Mouse (Mus musculus) liver, embryonic 13.5 days (tissue): Measurements from ENCODE around the gene Pan3. TPM values are rescaled to one million over a fixed set of nuclear protein-coding genes. Genes with fewer than 3 reads are reported as not detected.
"Not testable (repeated sequence)": the region's sequence is repeated elsewhere in the genome, so short reads cannot be mapped to it uniquely, and the experiment has no call there.

Experiments
- ATAC-seq: fragments of 200-750 bp; cut with Nextera tagmentation; 2 replicates; pipeline ENCODE4 v1.8.0; 2017; ENCODE audit warnings: low read depth, mild to moderate bottlenecking, moderate number of reproducible peaks, moderate library complexity
- DNase-seq: peaks from one replicate; pipeline ENCODE4 v3.0.0; 2022
- H3K27ac ChIP-seq: fragments of 300-500 bp; sonication (generic); 2 replicates; pipeline ENCODE4 v1.5.1; 2015; ENCODE audit warnings: moderate library complexity, mild to moderate bottlenecking, inconsistent platforms
- H3K27me3 ChIP-seq: fragments of 300-500 bp; sonication (generic); 2 replicates; pipeline ENCODE4 v1.6.1; 2015; ENCODE audit warnings: mild to moderate bottlenecking, inconsistent platforms
- H3K36me3 ChIP-seq: fragments of 300-500 bp; sonication (generic); 2 replicates; pipeline ENCODE4 v1.6.1; 2015; ENCODE audit warnings: mild to moderate bottlenecking, inconsistent platforms
- H3K4me1 ChIP-seq: fragments of 300-500 bp; sonication (generic); replicated peaks from 2 replicates; pipeline ENCODE4 v1.6.1; 2015; ENCODE audit warnings: inconsistent platforms
- H3K4me2 ChIP-seq: fragments of 300-500 bp; sonication (generic); 2 replicates; pipeline ENCODE4 v1.6.1; 2015; ENCODE audit warnings: inconsistent platforms, mild to moderate bottlenecking, moderate library complexity
- H3K4me3 ChIP-seq: fragments of 300-500 bp; sonication (generic); replicated peaks from 2 replicates; pipeline ENCODE4 v1.5.1; 2015; ENCODE audit warnings: mild to moderate bottlenecking, inconsistent platforms
- H3K9ac ChIP-seq: fragments of 300-500 bp; sonication (generic); 2 replicates; pipeline ENCODE4 v1.6.1; 2015; ENCODE audit warnings: mild to moderate bottlenecking, inconsistent platforms
- H3K9me3 ChIP-seq: fragments of 300-500 bp; sonication (generic); replicated peaks from 2 replicates; pipeline ENCODE4 v1.6.1; 2016; ENCODE audit warnings: inconsistent platforms
- WGBS: fragments of 180-500 bp; shearing (Covaris S2); methylation state at CpG from one replicate; pipeline ENCODE4 v1.1.7; 2015; ENCODE audit not compliant: insufficient replicate concordance; 5-methylcytosine and 5-hydroxymethylcytosine counted together
- polyA plus RNA-seq: library from polyadenylated mRNA; unstranded; fragments of >200 nt; fragmentation: Nextera tagmentation; extraction: Ambion mirVana; gene quantifications from 2 replicates; pipeline ENCODE4 v1.2.1, GENCODE M21; 2015

Pan3 gene
- polyA plus RNA-seq, 1 experiment from 2014 or later: 39.3 TPM

DNA sequence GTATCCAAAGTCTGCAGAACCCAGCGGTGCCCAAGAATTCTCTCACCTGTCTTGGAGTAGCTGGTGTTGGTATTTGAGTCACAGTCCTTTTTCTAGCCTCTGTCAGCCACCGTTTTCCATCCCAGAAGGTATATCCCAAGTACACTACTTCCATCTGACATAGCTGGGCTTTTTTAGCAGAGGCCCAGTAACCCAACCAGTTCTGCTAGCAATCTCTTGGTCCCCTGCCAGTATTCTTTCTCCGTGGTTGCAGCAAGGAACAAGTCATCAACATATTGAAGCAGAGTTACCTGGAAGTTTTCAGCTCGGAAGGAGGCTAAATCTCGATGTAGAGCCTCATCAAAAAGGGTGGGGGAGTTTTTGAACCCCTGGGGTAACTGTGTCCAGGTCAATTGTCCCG lies 127.7 kb downstream of the Pan3 start:
- not testable (repeated sequence) for H3K27ac ChIP-seq, H3K9me3 ChIP-seq, H3K36me3 ChIP-seq, H3K4me2 ChIP-seq, H3K9ac ChIP-seq, DNase-seq, ATAC-seq, H3K27me3 ChIP-seq, H3K4me1 ChIP-seq, H3K4me3 ChIP-seq
- WGBS: 65% methylated on average over 6 of the region's 6 CpGs

DNA sequence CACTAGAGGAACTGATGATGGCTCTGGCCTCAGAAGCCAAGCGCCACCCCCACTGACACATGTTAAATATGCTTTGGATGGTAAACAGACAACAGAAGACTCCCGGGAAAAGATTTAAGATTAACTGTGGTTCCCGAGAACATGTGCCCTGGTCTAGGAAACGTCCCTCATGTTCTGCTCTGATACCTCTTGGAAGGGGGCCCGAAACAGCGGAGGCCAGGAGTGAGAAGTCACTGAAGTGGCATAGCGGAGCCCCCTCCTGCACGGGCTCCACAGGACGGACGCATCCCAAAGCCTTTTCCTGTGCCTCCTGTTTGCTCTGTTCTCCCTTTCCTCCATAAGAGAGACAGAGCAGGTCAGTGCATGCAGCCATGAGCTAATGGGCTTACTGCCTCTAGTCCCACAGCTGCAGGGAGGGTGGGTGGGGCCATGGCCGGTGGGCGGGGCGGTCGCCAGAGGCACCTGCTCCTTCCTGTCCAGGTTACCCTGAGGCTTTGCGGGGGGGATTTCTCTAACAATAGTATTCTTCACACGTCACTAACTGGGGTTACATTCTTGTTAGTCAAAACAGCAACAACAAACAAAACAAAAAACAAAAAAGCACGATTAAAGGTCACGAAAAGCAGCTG lies 133.7 kb downstream of the Pan3 start:
- no peak overlapping the region for H3K9ac ChIP-seq
- WGBS: 66% methylated on average over 18 of the region's 18 CpGs
- no peak overlapping the region for H3K27ac ChIP-seq
- no peaks in the 10 kb centered on the region for H3K36me3 ChIP-seq
- H3K9me3 ChIP-seq: no peaks in the 10 kb centered on the region
- H3K27me3 ChIP-seq: no peaks in the 10 kb centered on the region; the same call in 1 of the 2 replicates
- H3K4me2 ChIP-seq: peak overlapping the region; percentile 32; the same call in 1 of the 2 replicates
- H3K4me3 ChIP-seq: no peak overlapping the region
- no peak for DNase-seq
- H3K4me1 ChIP-seq: 0 out of 2 replicates have a peak, but pooled peaks cover 4% of the 10 kb centered on the region
- 0 out of 2 replicates have a peak, but pooled peaks have one; percentile 29 for ATAC-seq

DNA sequence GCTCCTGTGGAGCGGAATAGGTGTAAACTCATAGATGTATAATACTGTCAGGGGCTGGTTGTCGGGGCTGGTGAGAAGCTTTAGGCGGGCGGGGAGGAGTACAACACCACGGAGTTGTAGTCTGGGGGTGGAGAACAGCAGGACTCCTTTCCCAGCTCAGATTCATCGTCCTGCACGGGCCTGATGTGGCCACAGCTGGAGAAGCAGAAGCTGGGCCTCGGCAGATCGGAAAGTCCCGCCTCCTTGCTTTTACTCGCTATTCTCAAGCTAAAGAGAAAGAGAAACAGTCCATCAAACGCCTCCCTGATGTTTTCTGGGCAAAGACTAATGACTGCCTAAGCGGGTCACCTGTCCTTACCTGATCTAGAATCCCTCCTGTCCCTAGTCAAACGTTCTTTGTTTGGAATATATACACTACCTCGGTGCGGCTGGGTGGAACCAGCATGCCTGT lies 134.2 kb downstream of the Pan3 start:
- ATAC-seq (no peak; the same call in 1 of the 2 replicates), DNase-seq (no peak)
- H3K4me1 ChIP-seq: 0 out of 2 replicates have a peak, but pooled peaks cover 4% of the 10 kb centered on the region
- H3K27me3 ChIP-seq: no peaks in the 10 kb centered on the region; the same call in 1 of the 2 replicates
- no peak overlapping the region for H3K27ac ChIP-seq
- no peak overlapping the region for H3K4me3 ChIP-seq
- H3K4me2 ChIP-seq: peak overlapping the region; percentile 32; the same call in 1 of the 2 replicates
- 43% methylated on average over 16 of the region's 16 CpGs for WGBS
- H3K36me3 ChIP-seq: no peaks in the 10 kb centered on the region
- H3K9ac ChIP-seq: no peak overlapping the region
- no peaks in the 10 kb centered on the region for H3K9me3 ChIP-seq

DNA sequence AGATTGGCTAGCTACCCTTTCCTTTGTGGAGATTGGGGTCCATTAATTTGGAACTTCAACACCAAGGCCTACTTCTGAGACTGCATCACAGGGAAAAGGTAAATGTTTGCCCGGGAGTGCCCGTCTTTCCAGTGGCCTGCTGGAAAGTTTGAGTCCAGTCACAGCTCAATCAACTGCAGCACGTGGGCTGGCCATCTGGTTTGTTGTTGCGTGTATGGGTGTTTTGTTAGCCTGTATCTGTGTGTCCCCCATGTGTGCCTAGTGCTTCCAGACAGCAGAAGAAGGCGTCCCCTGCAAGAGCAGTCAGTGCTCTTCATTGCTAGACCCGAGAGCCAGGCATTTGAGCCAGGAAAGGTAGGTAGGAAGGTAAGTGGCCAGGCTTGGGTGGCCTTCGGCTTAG lies 135.5 kb downstream of the Pan3 start:
- DNase-seq: no peak
- Histone ChIP-seq H3K27me3 (no peaks in the 10 kb centered on the region; the same call in 1 of the 2 replicates), H3K36me3 (no peaks in the 10 kb centered on the region), H3K4me1 (0 out of 2 replicates have a peak, but pooled peaks cover 4% of the 10 kb centered on the region), H3K27ac (no peak overlapping the region), H3K9ac (no peak overlapping the region), H3K4me2 (no peak overlapping the region), H3K9me3 (no peaks in the 10 kb centered on the region), H3K4me3 (no peak overlapping the region)
- ATAC-seq: no peak
- 69% methylated on average over 7 of the region's 7 CpGs for WGBS

DNA sequence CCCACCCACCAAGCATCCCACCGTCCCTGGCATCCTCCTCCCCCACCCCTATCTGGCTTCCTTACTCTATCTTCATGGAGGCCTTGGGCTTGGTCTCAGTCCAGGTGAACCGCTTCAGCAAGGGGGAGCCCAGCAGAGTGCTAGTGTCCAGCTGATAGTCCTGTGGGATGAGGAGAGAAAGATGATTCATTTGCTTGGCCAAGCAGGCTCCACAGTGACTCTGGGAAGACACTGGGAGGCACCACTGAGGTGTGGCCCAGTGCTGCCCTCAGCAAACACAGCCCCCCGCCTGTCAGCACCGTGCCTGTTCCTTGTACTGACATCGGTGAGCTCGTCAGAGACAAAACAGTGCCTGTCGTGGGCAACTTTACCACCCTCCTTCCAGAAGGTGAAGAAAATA lies 136.4 kb downstream of the Pan3 start:
- no peaks in the 10 kb centered on the region; the same call in 1 of the 2 replicates for H3K27me3 ChIP-seq
- DNase-seq (no peak), ATAC-seq (no peak)
- WGBS: 56% methylated on average over 7 of the region's 7 CpGs
- no peak overlapping the region for H3K4me3 ChIP-seq
- H3K9me3 ChIP-seq: no peaks in the 10 kb centered on the region
- no peak overlapping the region for H3K4me2 ChIP-seq
- 0 out of 2 replicates have a peak, but pooled peaks cover 4% of the 10 kb centered on the region for H3K4me1 ChIP-seq
- H3K36me3 ChIP-seq: no peaks in the 10 kb centered on the region
- H3K9ac ChIP-seq: no peak overlapping the region
- no peak overlapping the region for H3K27ac ChIP-seq

DNA sequence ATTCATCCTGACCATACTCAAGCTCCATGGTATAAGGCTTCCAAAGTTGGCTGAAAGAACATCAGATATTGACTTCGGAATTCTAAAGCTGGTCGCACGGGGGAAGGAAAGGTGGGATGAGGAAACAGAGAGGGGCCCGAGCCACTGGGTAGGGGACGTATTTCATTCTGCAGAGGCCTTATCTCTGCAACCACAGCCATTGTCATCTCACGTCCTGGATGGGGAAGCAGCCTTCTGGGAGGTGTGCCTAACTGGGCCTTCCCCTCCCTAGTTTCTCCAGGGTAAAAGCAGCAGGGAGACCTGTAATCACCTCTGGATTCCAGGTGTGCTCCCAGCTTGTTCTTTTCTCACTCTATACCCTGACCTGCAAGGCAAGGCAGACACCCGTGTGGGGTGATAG lies 142.7 kb downstream of the Pan3 start:
- 14% methylated on average over 7 of the region's 7 CpGs for WGBS
- Histone ChIP-seq H3K4me2 (no peak overlapping the region), H3K27ac (no peak overlapping the region), H3K4me3 (no peak overlapping the region), H3K9ac (no peak overlapping the region), H3K4me1 (peaks cover 9% of the 10 kb centered on the region; the same call in 1 of the 2 replicates), H3K27me3 (no peaks in the 10 kb centered on the region), H3K36me3 (no peaks in the 10 kb centered on the region), H3K9me3 (no peaks in the 10 kb centered on the region)
- ATAC-seq: no peak
- no peak for DNase-seq

DNA sequence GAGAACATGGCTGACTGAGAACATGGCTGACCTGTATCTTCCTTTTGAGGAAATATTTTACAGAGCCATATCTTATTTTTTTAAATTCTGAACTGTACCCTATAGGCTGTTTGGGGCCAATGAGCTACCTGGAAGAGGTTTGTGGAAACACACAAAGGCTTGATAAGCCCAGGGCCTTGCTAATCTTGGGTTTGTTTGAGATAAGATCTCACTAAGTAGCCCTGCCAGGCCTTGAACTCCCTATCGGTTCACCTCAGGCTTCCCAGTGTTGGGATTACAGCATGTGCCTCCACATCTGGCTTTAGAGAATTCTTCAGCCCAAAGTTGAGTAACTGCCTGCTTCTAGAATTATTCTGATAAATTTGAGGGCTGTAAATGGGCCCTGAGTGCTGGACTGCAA lies 143.6 kb downstream of the Pan3 start:
- Histone ChIP-seq H3K27me3 (no peaks in the 10 kb centered on the region), H3K9me3 (no peaks in the 10 kb centered on the region), H3K4me2 (no peak overlapping the region), H3K9ac (no peak overlapping the region), H3K4me1 (peaks cover 9% of the 10 kb centered on the region; the same call in 1 of the 2 replicates), H3K27ac (no peak overlapping the region), H3K36me3 (no peaks in the 10 kb centered on the region), H3K4me3 (no peak overlapping the region)
- WGBS: 38% methylated on average over 1 of the region's 1 CpGs
- DNase-seq: no peak
- no peak for ATAC-seq

DNA sequence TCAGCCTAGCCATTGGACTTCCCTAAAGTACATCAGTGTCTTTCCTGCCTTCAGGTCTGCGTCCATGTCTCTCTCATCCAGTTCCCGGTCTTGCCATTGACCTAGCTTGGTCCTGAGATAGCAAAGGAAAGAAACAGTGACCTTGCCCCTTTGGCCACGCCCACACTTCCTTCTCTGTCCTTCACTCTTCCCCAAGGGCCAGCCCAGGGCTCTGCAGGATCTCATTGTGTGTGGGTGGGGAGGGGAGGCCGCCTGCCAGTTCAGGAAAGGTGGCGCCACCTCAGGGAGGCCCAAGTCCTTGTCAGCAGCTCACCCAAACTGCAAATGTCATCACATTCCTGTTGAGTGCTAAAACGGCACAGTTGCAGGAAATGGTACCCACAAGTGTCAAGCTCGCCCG lies 144.6 kb downstream of the Pan3 start:
- no peaks in the 10 kb centered on the region for H3K9me3 ChIP-seq
- no peaks in the 10 kb centered on the region for H3K27me3 ChIP-seq
- H3K4me1 ChIP-seq: peaks cover 9% of the 10 kb centered on the region; the same call in 1 of the 2 replicates
- DNase-seq: peak; percentile 29
- peak; percentile 73 for ATAC-seq
- H3K4me3 ChIP-seq: no peak overlapping the region
- no peak overlapping the region for H3K4me2 ChIP-seq
- no peak overlapping the region for H3K27ac ChIP-seq
- no peak overlapping the region for H3K9ac ChIP-seq
- no peaks in the 10 kb centered on the region for H3K36me3 ChIP-seq
- WGBS: 12% methylated on average over 8 of the region's 8 CpGs

DNA sequence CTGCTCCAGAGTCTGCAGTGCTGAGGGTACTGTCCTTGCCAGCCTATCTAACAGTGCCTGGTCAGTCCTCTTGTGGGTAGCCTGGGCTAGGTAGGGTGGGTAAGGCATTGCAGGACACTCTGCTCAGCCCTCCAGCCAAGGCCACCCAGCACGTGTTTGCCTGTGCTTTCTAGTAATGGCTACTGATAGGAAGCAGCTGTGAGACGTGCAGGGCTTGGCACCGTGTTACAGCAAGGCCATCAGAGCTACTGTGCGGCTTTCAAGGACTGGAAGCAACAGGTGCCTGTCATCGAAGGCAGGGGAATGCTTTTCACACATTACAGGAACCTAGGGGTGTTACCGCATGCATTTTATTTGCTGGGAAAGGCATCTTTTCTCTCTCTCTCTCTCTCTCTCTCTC lies 147.0 kb downstream of the Pan3 start:
- no peak for DNase-seq
- Histone ChIP-seq H3K4me3 (no peak overlapping the region), H3K27ac (no peak overlapping the region), H3K9ac (no peak overlapping the region), H3K27me3 (no peaks in the 10 kb centered on the region), H3K4me2 (no peak overlapping the region), H3K36me3 (no peaks in the 10 kb centered on the region), H3K4me1 (peaks cover 9% of the 10 kb centered on the region; the same call in 1 of the 2 replicates), H3K9me3 (no peaks in the 10 kb centered on the region)
- no peak for ATAC-seq
- WGBS: 54% methylated on average over 6 of the region's 6 CpGs

DNA sequence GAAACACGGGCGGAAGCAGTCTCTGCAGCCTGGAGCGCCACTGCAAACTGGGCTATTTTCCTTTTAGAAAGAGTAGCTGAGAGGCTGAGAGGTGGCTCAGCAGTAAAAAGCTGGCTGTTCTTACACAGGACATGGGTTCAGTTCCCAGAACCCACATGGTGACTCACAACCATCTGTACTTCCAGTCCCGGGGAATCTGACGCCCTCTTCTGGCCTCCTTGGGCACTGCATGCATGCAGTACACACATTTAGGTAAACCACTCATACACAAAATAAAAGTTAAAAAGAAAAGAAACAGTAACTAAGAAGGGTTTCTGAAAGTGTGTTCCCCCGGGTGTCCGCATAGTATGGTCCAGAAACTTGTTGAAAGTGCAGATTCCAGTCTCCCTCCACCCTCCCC lies 149.2 kb downstream of the Pan3 start:
- Histone ChIP-seq H3K9me3 (no peaks in the 10 kb centered on the region), H3K4me2 (no peak overlapping the region), H3K27me3 (no peaks in the 10 kb centered on the region), H3K4me1 (peaks cover 4% of the 10 kb centered on the region; the same call in 1 of the 2 replicates), H3K4me3 (no peak overlapping the region), H3K27ac (no peak overlapping the region), H3K9ac (no peak overlapping the region), H3K36me3 (no peaks in the 10 kb centered on the region)
- 73% methylated on average over 7 of the region's 7 CpGs for WGBS
- ATAC-seq (no peak), DNase-seq (no peak)

DNA sequence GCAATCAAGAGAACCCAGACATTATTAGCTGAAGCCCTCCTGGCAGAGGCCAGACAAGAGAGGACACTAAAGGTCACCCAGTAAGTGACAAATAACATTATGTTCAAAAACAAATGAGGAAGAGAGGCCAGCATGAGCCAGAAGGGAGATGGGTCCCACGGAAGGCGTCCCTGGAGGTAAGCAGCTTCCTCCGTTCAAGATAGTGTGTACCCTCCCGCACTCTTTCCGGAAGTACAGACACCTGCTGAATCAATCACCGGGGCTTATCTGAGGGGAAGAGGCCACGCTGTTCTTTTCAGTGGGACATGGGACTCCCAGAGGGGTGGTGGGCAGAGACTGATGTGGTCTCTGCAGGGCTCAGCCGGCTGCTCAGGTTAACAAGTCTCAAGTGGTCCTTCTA lies 149.7 kb downstream of the Pan3 start:
- no peak overlapping the region for H3K9ac ChIP-seq
- 65% methylated on average over 8 of the region's 8 CpGs for WGBS
- no peaks in the 10 kb centered on the region for H3K27me3 ChIP-seq
- H3K9me3 ChIP-seq: no peaks in the 10 kb centered on the region
- no peak overlapping the region for H3K27ac ChIP-seq
- H3K4me2 ChIP-seq: no peak overlapping the region
- no peak overlapping the region for H3K4me3 ChIP-seq
- ATAC-seq: no peak
- no peak for DNase-seq
- no peaks in the 10 kb centered on the region for H3K36me3 ChIP-seq
- no peaks in the 10 kb centered on the region for H3K4me1 ChIP-seq

DNA sequence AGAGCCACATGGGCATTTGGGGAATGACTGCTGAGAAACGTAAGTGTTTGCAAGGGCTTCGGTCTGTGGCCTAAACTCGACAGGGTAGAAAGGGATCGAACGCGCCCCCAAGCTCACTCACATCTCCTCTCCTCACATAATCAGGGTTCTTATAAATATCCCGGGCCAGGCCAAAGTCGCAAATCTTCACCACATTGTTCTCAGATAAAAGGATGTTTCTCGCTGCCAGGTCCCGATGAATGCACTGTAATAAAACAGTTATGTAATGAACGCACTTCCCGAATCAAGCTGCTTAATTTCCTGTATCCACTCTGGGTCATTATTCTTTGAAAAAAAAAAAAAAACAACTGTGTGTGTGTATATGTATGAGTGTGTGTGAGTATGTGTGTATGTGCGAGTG lies 150.2 kb downstream of the Pan3 start:
- ATAC-seq (no peak), DNase-seq (no peak)
- Histone ChIP-seq H3K9ac (no peak overlapping the region), H3K4me1 (no peaks in the 10 kb centered on the region), H3K9me3 (no peaks in the 10 kb centered on the region), H3K4me3 (no peak overlapping the region), H3K27me3 (no peaks in the 10 kb centered on the region), H3K4me2 (no peak overlapping the region), H3K36me3 (no peaks in the 10 kb centered on the region), H3K27ac (no peak overlapping the region)
- 83% methylated on average over 13 of the region's 13 CpGs for WGBS
